Mouse (Mus musculus) stomach, embryonic 16.5 days (tissue): ENCODE data around the gene Try4. TPM values are rescaled to one million over a fixed set of nuclear protein-coding genes. Genes with fewer than 3 reads are reported as not detected.

Experiments used
- polyA plus RNA-seq: library from polyadenylated mRNA; unstranded; fragments of >200 nt; fragmentation: Nextera tagmentation; extraction: Ambion mirVana; gene quantifications from 2 replicates; pipeline ENCODE4 v1.2.1, GENCODE M21; 2015

Try4 gene
- polyA plus RNA-seq, 1 experiment from 2014 or later: 31.0 TPM

Other genes with a start within 250 kb of the Try4 start
- 243 and 344 TPM in 2 replicates for gene Try5, start 14.6 kb downstream of the Try4 start, polyA plus RNA-seq
- gene Try10, start 51.8 kb downstream of the Try4 start, polyA plus RNA-seq: 295 and 322 TPM in 2 replicates
- gene Prss3, start 75.4 kb downstream of the Try4 start, polyA plus RNA-seq: 144 and 188 TPM in 2 replicates
- gene Gm5771, start 90.1 kb downstream of the Try4 start, polyA plus RNA-seq: 130 and 164 TPM in 2 replicates
- 114 and 181 TPM in 2 replicates for gene Gm10334, start 143.9 kb downstream of the Try4 start, polyA plus RNA-seq
- gene Prss1, start 156.7 kb downstream of the Try4 start, polyA plus RNA-seq: 456 and 532 TPM in 2 replicates
- 197 and 293 TPM in 2 replicates for gene Prss2, start 219.5 kb downstream of the Try4 start, polyA plus RNA-seq